Mouse (Mus musculus) cortical plate, adult 2 months (tissue): ENCODE measurements around the gene Plin5.

ENCODE experiments used
- CTCF ChIP-seq: fragments of 200-500 bp; IDR thresholded peaks from 2 replicates; pipeline ENCODE4 v1.5.1; 2011; ENCODE audit warnings: mild to moderate bottlenecking, control low read depth, low read length; ENCODE audit not compliant: insufficient read depth; ENCODE audit errors: extremely low read depth
- POLR2A ChIP-seq: fragments of 200-500 bp; IDR thresholded peaks from 2 replicates; pipeline ENCODE4 v1.6.1; 2011; ENCODE audit warnings: mild to moderate bottlenecking, low read length, control low read depth; ENCODE audit not compliant: insufficient read depth; ENCODE audit errors: extremely low read depth

- TF ChIP-seq POLR2A, result no peak
- TF ChIP-seq CTCF, result no peak
Measured at GRCm38 (mm10) chr17:56116193-56116592, 1.2 kb downstream of the Plin5 start.
